Mouse (Mus musculus) embryo, embryonic 10 days (tissue): ENCODE data around the gene Cd52.

Source experiments
- DNase-seq: peaks from one replicate; pipeline ENCODE4 v3.0.0-alpha.2; 2015; ENCODE audit warnings: low spot score

The Cd52 gene

GRCm38 (mm10) chr4:134119042-134119441, 24.2 kb upstream of the Cd52 start:
- DNase-seq: no peak

GRCm38 (mm10) chr4:134118126-134118800, 23.4 kb upstream of the Cd52 start:
- no peak for DNase-seq

- DNase-seq: no peak
Observed at GRCm38 (mm10) chr4:134117012-134117411, 22.1 kb upstream of the Cd52 start.

GRCm38 (mm10) chr4:134116501-134116900, 21.6 kb upstream of the Cd52 start:
- DNase-seq: no peak

- DNase-seq: no peak
Observed at GRCm38 (mm10) chr4:134115215-134116144, 20.6 kb upstream of the Cd52 start.

GRCm38 (mm10) chr4:134114038-134114437, 19.2 kb upstream of the Cd52 start:
- no peak for DNase-seq

GRCm38 (mm10) chr4:134113356-134113994, 18.6 kb upstream of the Cd52 start:
- peak; percentile 48 for DNase-seq

GRCm38 (mm10) chr4:134112403-134112802, 17.5 kb upstream of the Cd52 start:
- DNase-seq: no peak

GRCm38 (mm10) chr4:134110653-134111052, 15.8 kb upstream of the Cd52 start:
- DNase-seq: no peak

GRCm38 (mm10) chr4:134108196-134108595, 13.3 kb upstream of the Cd52 start:
- peak; percentile 55 for DNase-seq

GRCm38 (mm10) chr4:134107730-134108129, 12.8 kb upstream of the Cd52 start:
- no peak for DNase-seq

GRCm38 (mm10) chr4:134106105-134106504, 11.2 kb upstream of the Cd52 start:
- no peak for DNase-seq

- no peak for DNase-seq
Observed at GRCm38 (mm10) chr4:134102742-134103119, 7.8 kb upstream of the Cd52 start.

GRCm38 (mm10) chr4:134101979-134102741, 7.3 kb upstream of the Cd52 start, which contains the start of gene Ubxn11:
Gene Ubxn11, plus strand, starts transcription at chr4:134102570.
- peak; percentile 95 for DNase-seq

- DNase-seq: no peak
Observed at GRCm38 (mm10) chr4:134100245-134100644, 5.4 kb upstream of the Cd52 start.

- DNase-seq: no peak
Observed at GRCm38 (mm10) chr4:134098628-134099027, 3.7 kb upstream of the Cd52 start.

- DNase-seq: no peak
Observed at GRCm38 (mm10) chr4:134097015-134097608, 2.2 kb upstream of the Cd52 start.

GRCm38 (mm10) chr4:134096120-134096519, 1.2 kb upstream of the Cd52 start:
- DNase-seq: no peak

GRCm38 (mm10) chr4:134094004-134094564, 798 bp downstream of the Cd52 start:
- DNase-seq: no peak

- peak; percentile 64 for DNase-seq
Observed at GRCm38 (mm10) chr4:134092382-134093288, 2.2 kb downstream of the Cd52 start.
